Mouse (Mus musculus) regulatory T cell (primary cell): Measurements from ENCODE around the gene Hist1h2br.
"Not testable (repeated sequence)": the region's sequence is repeated elsewhere in the genome, so short reads cannot be mapped to it uniquely, and the experiment has no call there.

Experiments used
- in situ Hi-C: fragments of 300-600 bp; cut with MboI, MseI; formaldehyde crosslinking; loops from one replicate; pipeline ENCODE4 v1.15.1; 2025; ENCODE audit warnings: high pct_unique_total_duplicates

Hist1h2br gene

DNA sequence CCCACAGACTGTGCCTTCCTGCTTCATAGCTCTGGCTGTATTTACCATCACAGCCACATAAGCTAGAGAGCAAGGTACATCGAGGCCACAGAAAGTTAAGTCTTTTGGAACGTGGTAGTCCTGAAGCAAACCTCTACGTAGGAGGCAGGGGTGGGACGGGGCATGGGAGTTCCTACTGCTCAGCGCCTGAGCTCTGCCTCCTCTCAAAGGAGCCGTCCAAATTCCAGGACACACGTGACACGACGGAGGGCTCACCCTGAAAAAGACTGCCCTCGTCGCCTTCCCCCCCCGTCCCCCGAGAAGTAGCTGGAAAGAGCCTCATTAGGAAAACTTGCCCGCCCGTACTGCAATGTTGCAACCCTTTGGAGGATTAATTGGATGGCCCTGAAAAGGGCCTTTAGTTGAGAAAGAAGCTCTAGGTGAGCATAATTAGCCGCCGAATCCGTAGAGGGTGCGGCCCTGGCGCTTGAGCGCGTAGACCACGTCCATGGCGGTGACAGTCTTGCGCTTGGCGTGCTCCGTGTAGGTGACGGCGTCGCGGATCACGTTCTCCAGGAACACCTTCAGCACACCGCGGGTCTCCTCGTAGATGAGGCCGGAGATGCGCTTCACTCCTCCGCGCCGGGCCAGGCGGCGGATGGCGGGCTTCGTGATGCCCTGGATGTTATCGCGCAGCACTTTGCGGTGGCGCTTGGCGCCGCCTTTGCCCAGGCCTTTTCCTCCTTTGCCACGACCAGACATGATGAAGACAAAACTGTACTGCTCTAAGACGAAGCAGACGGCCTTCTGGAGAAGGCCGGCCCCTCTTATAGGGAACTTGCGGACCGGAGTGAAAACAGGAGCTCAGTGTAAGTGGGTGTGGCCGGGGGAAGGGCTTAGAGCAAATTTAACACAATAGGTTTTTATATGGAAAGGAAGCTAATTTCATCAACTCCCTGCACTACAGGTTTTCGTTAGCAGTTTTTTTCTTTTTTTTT is 1.8 kb upstream of the Hist1h2br start, which contains the start of gene Hist1h4n:
Gene Hist1h4n, minus strand, starts transcription at position 779 of the 977 bp plus-strand sequence.
- in situ Hi-C loops = not testable (repeated sequence)

DNA sequence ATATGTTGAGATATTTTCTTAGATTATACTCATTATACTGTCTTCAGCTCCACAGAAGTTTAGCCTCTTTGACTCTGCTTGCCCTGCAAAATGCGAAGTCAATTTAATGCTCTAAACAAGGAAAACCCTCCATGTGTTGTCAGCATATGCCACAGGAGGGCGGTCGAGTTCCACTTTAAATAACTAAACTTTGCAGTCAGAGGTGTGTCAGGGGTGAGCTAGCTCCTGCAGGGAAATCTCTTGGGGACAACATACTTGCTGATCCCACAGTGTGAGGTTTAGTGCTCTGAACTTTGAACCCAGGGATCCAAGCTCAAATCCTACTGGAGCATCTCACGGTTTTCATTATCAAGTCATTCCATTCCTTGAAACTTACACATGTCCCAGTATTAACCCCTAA is 7.0 kb downstream of the Hist1h2br start:
- in situ Hi-C loops = not testable (repeated sequence)

DNA sequence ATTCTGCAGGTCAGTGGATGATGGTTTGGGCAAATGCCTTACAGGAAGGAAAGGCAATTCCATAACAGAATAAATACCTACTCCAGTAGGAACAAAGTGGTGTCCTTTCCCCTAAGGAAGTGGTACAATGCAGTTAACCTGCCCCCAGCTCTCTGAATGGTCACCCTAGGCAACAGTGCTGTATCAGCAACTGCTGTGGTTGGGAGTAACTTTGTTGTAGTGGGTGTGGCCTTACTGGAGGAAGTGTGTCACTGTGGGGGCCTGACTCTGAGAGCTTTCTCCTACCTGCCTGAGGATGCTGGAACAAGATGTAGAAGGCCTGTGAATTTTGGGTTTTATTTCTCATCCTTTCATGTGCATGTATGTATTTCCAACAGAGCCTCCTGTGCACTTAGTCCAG is 12.8 kb downstream of the Hist1h2br start:
- in situ Hi-C loops = loop anchor here (5.0 kb wide), 1 partner anchor 49 kb away; no protein-coding TSS in a partner anchor

DNA sequence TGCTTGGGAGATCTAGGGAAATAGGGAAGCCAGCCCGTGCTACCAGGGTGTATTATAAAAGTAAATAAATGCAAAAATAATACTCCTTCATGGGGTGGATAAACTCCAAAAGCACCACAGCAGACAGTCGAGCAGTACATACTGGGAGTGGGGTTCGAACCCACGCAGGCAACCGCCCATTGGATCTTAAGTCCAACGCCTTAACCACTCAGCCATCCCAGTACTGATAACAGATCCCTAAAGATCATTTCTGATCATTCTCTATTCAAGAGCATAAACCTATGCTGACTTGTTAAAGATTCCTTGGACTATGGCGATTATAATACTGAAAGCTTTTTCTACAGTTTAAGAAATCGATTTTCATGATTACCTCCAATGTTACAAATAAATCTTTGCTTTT is 14.3 kb downstream of the Hist1h2br start:
- in situ Hi-C loops = loop anchor here (5.0 kb wide), 1 partner anchor 51 kb away; no protein-coding TSS in a partner anchor

DNA sequence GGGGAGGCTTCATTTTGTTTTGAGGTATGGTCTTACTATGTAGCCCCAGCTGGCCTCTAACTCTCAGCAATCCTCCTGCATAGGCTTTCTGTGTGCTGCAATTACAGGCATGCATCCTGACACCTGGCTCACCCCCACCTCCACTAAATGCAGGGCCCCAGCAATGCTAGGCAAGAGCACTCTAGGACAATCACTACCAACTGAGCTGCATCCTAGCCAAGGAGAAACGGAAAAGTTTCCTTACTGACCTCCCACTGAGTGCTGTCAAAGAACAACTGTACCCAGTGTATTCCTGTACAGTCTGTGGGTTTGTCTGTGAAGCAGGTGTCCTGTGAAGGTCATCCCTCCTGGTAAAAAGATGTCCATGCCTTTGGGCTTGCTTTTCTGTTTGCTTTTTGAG is 17.2 kb downstream of the Hist1h2br start:
- in situ Hi-C loops = loop anchor here (5.0 to 25.0 kb wide), 3 partner anchors 77 to 1437 kb away; no protein-coding TSS in a partner anchor

DNA sequence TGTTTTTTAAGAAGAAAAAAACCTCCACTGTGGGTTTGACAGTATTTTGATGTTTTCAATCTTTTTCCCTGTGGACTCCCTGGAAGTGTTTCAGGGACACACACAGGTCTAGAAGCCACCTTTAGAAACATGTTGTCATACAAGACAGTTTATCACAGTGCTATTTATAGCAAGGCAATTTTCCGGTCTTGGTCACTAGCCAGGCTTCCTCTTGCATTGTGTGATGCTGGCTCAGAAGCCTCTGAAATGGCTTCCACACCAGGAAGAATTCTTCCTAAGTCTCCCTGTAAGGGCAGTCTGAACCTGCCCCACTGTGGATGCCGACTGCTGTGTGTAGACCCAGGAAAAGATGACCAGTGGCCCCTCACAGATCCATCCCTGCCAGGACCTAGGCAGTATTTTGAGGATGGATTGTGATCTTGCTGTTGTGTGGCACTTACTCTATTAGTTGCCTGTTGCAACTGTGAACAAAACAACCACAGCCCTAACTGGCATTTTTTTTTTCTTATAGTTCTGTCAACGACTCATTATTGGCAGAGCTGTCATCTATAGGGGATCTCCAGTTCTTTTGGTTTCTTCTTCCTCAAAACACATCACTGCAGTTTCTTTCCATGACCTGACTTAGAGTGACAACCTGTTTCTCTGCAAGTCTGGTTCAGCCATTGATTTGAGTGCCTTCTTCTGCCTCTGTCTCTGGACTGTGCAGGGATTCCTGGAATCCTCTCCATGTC is 18.8 kb downstream of the Hist1h2br start:
- in situ Hi-C loops = loop anchor here (5.0 to 25.0 kb wide), 3 partner anchors 75 to 1435 kb away; no protein-coding TSS in a partner anchor

DNA sequence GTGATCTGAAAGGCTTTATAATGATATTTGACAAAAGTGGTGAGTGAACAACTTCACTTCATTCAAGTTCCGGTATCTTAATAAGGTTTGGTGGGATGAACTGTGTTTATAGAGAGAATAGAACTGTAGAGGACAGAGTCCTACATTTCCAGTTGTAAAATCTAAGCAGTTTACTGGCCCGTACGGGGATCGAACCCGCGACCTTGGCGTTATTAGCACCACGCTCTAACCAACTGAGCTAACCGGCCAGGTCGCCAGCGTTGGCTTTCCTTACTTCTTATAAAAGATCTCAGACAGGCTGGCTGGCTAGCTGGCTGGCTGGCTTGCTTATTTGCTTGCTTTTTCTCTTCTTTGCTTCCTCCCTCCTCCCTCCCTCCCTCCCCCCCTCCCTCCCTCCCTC is 21.6 kb downstream of the Hist1h2br start:
- in situ Hi-C loops = loop anchor here (25.0 kb wide), 1 partner anchor 1432 kb away; no protein-coding TSS in a partner anchor

DNA sequence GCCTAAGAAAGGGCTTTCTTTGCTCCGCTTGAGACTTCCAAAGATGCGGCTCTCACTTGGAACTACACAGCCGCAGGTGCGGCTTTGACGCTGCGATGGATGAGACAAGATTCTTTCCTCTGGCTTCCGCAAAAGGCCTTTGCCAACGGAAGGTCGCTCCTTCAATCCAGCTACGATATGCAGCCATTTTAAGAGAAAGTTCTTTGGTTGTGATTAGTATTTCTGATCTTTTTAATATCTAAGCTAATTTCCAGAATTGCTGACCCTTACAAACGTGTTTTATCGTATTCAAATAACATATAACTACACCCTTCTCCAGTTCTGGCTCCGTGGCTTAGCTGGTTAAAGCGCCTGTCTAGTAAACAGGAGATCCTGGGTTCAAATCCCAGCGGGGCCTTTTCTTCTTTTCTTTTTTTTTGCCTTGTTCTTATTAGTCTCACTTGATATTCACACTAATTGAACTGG is 22.2 kb downstream of the Hist1h2br start:
- in situ Hi-C loops = loop anchor here (25.0 kb wide), 1 partner anchor 1432 kb away; no protein-coding TSS in a partner anchor

DNA sequence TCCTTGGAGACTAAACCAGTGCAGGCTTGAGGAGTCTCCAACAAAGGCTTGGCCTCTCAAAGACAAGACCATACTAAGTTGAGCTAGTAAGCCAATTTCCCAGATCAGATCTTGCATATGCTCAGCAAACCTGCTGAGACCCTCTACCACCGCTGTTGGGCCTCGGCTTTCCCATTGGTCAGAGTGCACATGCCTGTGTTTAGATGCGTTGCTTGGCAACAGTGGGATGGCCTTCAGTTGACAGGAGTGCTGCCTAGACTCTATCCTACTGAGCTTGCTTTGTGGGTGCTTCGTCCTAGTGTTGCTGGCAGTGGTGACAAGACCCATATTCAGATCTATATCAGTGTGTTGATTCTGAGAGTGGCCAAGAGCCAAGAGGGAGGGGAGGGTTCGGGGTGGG is 28.1 kb downstream of the Hist1h2br start:
- in situ Hi-C loops = loop anchor here (25.0 kb wide), 1 partner anchor 1426 kb away; no protein-coding TSS in a partner anchor

DNA sequence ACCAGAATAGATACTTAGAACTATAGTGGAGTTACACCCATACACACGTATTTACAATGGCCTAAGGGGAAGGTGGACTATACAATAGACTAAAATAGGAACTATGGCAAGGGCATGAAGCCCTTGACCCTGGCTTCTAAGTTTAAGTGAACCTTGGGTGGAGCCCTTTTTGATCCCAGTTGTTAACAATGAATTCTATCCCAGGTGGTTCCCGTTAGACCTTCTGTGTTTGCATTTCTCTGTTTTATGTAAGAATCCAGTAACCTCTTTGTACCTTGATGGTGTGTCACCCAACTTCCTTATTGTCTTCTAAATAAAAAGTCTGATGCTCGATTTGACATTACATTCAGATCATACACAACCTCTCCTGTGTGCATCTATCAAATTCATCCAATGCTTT is 32.0 kb downstream of the Hist1h2br start:
- in situ Hi-C loops = loop anchor here (25.0 kb wide), 1 partner anchor 1422 kb away; no protein-coding TSS in a partner anchor

DNA sequence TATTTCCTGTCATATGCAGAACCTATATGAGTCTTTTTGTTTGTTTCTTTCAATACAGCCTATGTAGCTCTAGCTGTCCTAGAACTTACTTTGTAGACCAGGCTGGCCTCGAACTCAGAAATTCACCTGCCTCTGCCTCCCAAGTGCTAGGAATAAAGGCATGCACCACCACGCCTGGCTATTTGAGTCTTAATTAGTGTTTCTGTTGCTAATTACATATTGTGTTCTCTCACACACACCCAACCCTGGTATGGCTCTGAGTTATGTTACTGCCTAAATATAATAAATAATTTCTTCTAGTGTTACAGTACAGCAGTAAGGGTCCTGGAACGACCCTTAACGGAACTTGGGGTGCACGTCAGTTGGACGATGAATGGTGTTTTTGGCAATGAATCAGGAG is 47.2 kb downstream of the Hist1h2br start:
- in situ Hi-C loops = no loop called here

DNA sequence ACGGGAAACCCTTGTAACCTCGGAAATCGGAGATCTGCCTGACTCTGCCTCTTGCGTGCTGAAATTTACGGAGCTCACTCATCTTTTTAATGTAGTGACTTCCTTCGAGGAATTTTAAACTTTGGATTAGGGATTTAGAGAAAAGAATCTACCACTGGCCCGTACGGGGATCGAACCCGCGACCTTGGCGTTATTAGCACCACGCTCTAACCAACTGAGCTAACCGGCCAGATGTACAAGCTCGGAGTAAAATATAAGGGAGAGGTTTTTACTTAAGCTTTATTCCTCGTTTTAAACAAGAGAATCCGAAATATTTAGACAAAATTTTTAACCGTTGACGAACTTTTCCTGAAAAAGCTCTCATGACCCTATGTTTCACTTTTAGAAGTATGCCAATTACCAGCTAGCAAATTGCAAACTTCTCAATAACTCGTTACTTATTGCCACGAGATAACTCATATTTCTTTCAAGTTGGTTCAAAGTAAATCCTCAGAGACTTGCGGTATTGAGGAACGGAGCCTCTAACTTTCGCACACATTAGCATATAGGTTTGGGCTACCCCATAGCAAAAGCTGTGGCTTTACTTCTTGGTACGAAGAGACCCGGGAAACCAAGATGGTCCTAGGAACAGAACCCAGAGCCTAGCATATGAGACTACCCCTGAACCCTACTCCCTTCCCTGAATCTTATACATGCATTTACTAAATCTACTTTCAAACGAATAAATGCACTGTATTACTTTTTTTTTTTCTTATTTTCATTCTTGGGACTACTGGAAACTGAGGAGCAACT is 48.5 kb downstream of the Hist1h2br start:
- in situ Hi-C loops = no loop called here

DNA sequence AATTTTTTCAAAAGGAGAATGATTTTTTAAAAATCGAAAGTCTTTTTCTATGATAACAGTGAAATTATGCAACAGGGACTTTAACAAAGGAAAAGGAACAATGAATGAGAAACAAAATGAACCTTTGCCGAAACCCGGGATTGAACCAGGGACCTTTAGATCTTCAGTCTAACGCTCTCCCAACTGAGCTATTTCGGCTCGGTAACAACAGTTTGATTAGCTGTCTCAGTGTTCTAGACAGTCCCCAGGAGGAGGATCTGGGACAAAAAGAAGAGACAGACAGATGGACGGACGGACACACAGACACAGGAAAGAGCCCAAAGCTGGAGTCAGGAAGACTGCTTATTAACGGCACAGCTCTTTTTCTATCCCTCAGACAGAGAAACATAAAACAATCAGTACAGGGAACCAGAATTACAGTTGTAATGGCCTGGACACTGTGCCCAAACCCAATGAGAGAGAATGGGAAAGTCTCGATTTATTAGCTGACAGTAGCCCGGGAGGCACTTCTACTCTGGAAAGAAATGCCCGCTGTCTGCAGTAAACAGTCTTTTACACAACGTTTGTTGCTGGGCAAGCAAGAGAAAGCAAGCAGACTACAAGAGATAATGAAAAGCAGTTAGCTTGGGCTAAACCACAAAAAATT is 49.3 kb downstream of the Hist1h2br start:
- in situ Hi-C loops = no loop called here

DNA sequence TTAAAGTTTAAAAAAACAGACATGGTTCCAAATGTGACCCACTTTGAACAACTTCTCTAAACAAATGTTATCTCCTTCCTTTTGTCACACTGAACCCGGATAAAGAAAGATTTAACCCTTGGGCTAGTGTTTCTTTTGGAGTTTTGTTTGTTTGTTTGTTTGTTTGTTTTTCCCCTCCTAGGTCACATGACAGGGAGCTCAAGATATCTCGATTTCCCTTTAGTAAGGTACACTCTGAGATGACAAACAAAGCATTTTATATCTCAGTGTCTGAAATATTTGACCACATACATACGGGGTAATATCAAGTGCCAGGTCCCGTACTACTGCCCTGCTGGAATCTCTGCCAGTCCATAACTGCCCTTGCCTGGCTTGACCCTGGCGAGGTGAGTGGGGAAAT is 49.9 kb downstream of the Hist1h2br start:
- in situ Hi-C loops = no loop called here

DNA sequence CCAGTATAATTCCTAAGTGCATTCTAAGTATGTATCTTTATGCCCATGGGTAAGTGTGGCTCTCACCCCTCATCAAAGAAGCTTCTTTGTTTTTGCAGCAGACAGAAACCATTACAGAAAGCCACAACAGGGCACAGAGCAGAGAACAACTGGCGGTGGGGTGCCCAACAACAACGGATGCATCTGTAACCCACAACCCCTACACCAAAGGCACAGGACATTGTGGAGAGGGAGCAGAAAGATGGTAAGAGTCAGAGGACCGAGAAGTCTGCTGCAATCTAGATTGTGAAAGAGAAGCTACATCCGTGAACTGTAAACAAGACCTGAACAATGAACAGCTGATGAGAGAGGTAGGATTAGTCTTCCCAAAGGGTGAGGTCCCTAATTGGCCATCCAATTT is 51.0 kb downstream of the Hist1h2br start:
- in situ Hi-C loops = no loop called here
